Mouse (Mus musculus) intestine, embryonic 14.5 days (tissue): ENCODE data around the gene Fndc3c1. TPM values are rescaled to one million over a fixed set of nuclear protein-coding genes. Genes with fewer than 3 reads are reported as not detected.
"Not testable (repeated sequence)": the region's sequence is repeated elsewhere in the genome, so short reads cannot be mapped to it uniquely, and the experiment has no call there.

Source experiments
- ATAC-seq: fragments of 200-750 bp; cut with Nextera tagmentation; replicated peaks from 2 replicates; pipeline ENCODE4 v1.8.0; 2017; ENCODE audit warnings: low read depth, moderate number of reproducible peaks, moderate TSS enrichment, moderate library complexity; ENCODE audit not compliant: low FRiP score, low TSS enrichment
- DNase-seq: peaks from one replicate; pipeline ENCODE4 v3.0.0-alpha.2; 2018; ENCODE audit warnings: low spot score
- H3K27ac ChIP-seq: fragments of 300-500 bp; sonication (generic); 2 replicates; pipeline ENCODE4 v1.5.1; 2014; ENCODE audit warnings: low read depth, mild to moderate bottlenecking, control low read depth
- H3K27me3 ChIP-seq: fragments of 300-500 bp; sonication (generic); replicated peaks from 2 replicates; pipeline ENCODE4 v1.6.1; 2014; ENCODE audit warnings: low read length, control low read depth; ENCODE audit not compliant: control insufficient read depth, insufficient read depth
- H3K36me3 ChIP-seq: fragments of 300-500 bp; sonication (generic); 2 replicates; pipeline ENCODE4 v1.6.1; 2014; ENCODE audit warnings: low read length, control low read depth; ENCODE audit not compliant: control insufficient read depth, insufficient read depth
- H3K4me1 ChIP-seq: fragments of 300-500 bp; sonication (generic); replicated peaks from 2 replicates; pipeline ENCODE4 v1.6.1; 2014; ENCODE audit warnings: low read length, control low read depth, mixed read lengths; ENCODE audit not compliant: control insufficient read depth, insufficient read depth
- H3K4me2 ChIP-seq: fragments of 300-500 bp; sonication (generic); 2 replicates; pipeline ENCODE4 v1.6.1; 2014; ENCODE audit warnings: low read length
- H3K4me3 ChIP-seq: fragments of 300-500 bp; sonication (generic); 2 replicates; pipeline ENCODE4 v1.5.1; 2014; ENCODE audit warnings: low read depth, low read length, control low read depth, mixed read lengths
- H3K9ac ChIP-seq: fragments of 300-500 bp; sonication (generic); 2 replicates; pipeline ENCODE4 v1.6.1; 2014; ENCODE audit warnings: mild to moderate bottlenecking, low read length
- H3K9me3 ChIP-seq: fragments of 300-500 bp; sonication (generic); 2 replicates; pipeline ENCODE4 v1.6.1; 2016; ENCODE audit warnings: low read length, control low read depth; ENCODE audit not compliant: control insufficient read depth
- WGBS: fragments of 180-500 bp; shearing (Covaris S2); extraction: QIAGEN DNeasy Blood & Tissue Kit; methylation state at CpG from one replicate; pipeline ENCODE4 v1.1.7; 2014; 5-methylcytosine and 5-hydroxymethylcytosine counted together
- microRNA-seq: library from miRNA; unstranded; fragments of <30 nt; microRNA quantifications from one replicate; pipeline ENCODE4, GENCODE M21; 2016
- polyA plus RNA-seq: library from polyadenylated mRNA; unstranded; fragments of >200 nt; fragmentation: Nextera tagmentation; extraction: Ambion mirVana; gene quantifications from 2 replicates; pipeline ENCODE4 v1.2.1, GENCODE M21; 2014

The Fndc3c1 gene
- 10.2 and 12.2 TPM in 2 replicates for polyA plus RNA-seq

GRCm38 (mm10) chrX:106485101-106485651, at the start of gene Fndc3c1:
Gene Fndc3c1 (minus strand): TSS chrX:106485401.
- ATAC-seq (peak; percentile 95), DNase-seq (peak; percentile 72)
- 7% methylated on average over 24 of the region's 39 CpGs for WGBS
- peak within 1 kb of the TSS; percentile 34 for H3K9ac ChIP-seq
- peaks cover 15% of the 10 kb centered on the region; the same call in 1 of the 2 replicates for H3K27me3 ChIP-seq
- H3K4me2 ChIP-seq, result peak within 1 kb of the TSS; percentile 53
- H3K36me3 ChIP-seq, result no peaks in the 10 kb centered on the region
- H3K4me3 ChIP-seq, result peak within 1 kb of the TSS; percentile 40
- H3K9me3 ChIP-seq, result no peaks in the 10 kb centered on the region
- no peaks in the 10 kb centered on the region for H3K4me1 ChIP-seq
- peak within 1 kb of the TSS; percentile 34; the same call in 1 of the 2 replicates for H3K27ac ChIP-seq

DNA sequence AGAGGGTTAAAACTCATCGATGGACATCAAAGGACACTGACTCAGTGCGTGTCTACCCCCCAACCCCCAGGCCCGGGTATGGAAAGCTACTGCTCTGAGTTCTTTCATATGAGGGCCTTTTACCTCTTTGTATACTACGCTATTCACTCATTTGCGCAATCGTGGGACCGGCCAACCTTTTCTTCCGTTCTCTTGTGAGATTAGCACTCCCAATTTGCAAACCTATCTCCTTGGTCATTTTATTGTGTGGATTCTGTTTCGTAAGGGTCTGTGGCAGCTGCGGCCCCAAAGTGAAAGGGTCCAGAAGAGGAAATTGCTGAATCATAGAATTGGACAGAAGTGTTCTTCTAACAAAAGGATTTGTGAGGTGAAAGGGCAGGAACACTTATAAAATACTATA, 1.2 kb upstream of the Fndc3c1 start:
- Histone ChIP-seq H3K27ac (no peak overlapping the region), H3K9ac (no peak overlapping the region), H3K27me3 (peaks cover 15% of the 10 kb centered on the region; the same call in 1 of the 2 replicates), H3K9me3 (no peaks in the 10 kb centered on the region), H3K4me3 (no peak overlapping the region), H3K4me1 (no peaks in the 10 kb centered on the region), H3K36me3 (no peaks in the 10 kb centered on the region), H3K4me2 (no peak overlapping the region)
- 36% methylated on average over 10 of the region's 10 CpGs for WGBS
- ATAC-seq (no peak), DNase-seq (peak; percentile 50)

DNA sequence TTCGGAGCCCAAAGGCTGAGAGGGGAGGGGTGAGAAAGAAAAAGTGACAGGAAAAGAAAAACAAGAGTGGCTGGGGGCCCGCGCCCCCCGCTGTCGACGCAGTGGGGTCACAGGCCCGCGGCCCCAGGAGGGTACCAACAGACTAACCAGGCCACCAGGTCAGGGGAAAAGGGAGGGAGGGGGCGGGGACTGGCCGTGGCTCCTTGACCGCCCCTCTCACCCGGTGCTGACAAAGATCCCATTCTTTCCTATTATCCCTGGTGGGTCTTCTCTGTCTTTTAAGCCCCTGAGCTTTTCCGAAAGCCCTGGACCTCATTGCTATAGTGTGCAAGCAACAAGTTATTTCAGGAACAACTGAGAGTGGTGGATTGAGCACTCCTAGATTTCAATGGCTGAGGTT, 470 bp upstream of the Fndc3c1 start:
- 23% methylated on average over 5 of the region's 13 CpGs for WGBS
- Histone ChIP-seq H3K27me3 (peaks cover 15% of the 10 kb centered on the region; the same call in 1 of the 2 replicates), H3K9ac (peak overlapping the region; percentile 34; the same call in 1 of the 2 replicates), H3K9me3 (no peaks in the 10 kb centered on the region), H3K4me1 (no peaks in the 10 kb centered on the region), H3K27ac (peak overlapping the region; percentile 34; the same call in 1 of the 2 replicates), H3K36me3 (no peaks in the 10 kb centered on the region), H3K4me2 (peak overlapping the region; percentile 53), H3K4me3 (peak overlapping the region; percentile 40)
- ATAC-seq, result peak; percentile 74; the same call in 1 of the 2 replicates
- DNase-seq, result peak; percentile 50

GRCm38 (mm10) chrX:106479891-106480290, 5.3 kb downstream of the Fndc3c1 start:
- H3K27ac ChIP-seq, DNase-seq: not testable (repeated sequence)

DNA sequence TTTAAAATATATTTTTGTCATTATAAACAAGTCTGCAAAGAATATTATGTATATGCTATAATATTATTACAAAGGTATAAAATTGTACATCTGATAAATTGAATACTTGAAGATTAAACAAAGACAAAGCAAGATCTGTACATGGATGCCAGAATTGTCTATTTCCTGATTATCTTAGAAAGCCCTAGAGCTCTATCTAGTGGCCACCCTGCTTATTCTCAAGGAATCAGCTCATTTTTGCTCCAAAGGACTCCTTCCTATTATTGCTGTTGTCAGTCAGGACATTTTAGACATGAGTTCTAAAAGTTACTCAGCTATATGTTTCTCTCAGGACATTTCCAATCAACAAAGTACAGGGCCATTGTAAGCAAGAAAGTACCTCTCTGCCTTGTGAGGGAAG, 99.9 kb downstream of the Fndc3c1 start:
- Histone ChIP-seq H3K4me3 (no peak overlapping the region), H3K9ac (no peak overlapping the region), H3K9me3 (no peaks in the 10 kb centered on the region), H3K27me3 (no peaks in the 10 kb centered on the region), H3K27ac (no peak overlapping the region), H3K36me3 (no peaks in the 10 kb centered on the region), H3K4me1 (no peaks in the 10 kb centered on the region), H3K4me2 (no peak overlapping the region)
- DNase-seq (no peak), ATAC-seq (no peak)

More at GRCm38 (mm10) chrX:106479891-106480290, 5.3 kb downstream of the Fndc3c1 start:
- not testable (repeated sequence) for H3K4me1 ChIP-seq, H3K9ac ChIP-seq, ATAC-seq, H3K9me3 ChIP-seq, H3K4me2 ChIP-seq, H3K4me3 ChIP-seq, H3K27me3 ChIP-seq, H3K36me3 ChIP-seq
- WGBS, result 57% methylated on average over 2 of the region's 2 CpGs

DNA sequence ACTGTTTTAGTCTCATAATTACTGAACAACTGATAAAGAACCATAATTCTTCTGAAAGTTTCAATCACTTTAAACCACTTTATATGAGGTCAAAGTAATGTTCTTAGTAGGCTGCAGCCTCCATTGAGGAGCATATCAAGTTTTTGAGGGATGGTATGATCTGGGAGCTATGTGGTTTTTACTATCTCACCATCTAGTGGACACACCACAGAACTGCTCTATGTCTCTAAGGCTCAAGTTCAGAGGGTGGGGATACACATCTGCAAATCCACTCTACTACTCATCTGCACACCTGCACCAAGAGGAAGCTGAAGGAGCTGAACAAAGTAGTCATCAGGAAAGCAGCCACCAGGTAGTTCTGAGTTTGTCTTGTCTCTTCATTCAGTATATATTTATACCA, 104.6 kb downstream of the Fndc3c1 start:
- Histone ChIP-seq H3K27me3 (no peaks in the 10 kb centered on the region), H3K36me3 (no peaks in the 10 kb centered on the region), H3K9ac (no peak overlapping the region), H3K4me1 (no peaks in the 10 kb centered on the region), H3K9me3 (no peaks in the 10 kb centered on the region), H3K4me3 (no peak overlapping the region), H3K27ac (no peak overlapping the region), H3K4me2 (no peak overlapping the region)
- ATAC-seq, result no peak
- DNase-seq, result no peak

Small RNA genes within 50 kb of the gene (microRNA-seq; reads per million reads assigned to microRNA genes)
- not detected for gene Gm27428

Other genes with a start within 250 kb of the Fndc3c1 start
- not detected in 2 replicates for gene Fnd3c2, start 230.0 kb downstream of the Fndc3c1 start, polyA plus RNA-seq
- gene Gm5127, start 97.8 kb upstream of the Fndc3c1 start, polyA plus RNA-seq, result not detected in 2 replicates
- gene Cysltr1, start 118.3 kb upstream of the Fndc3c1 start, polyA plus RNA-seq, result 3.5 and 4.0 TPM in 2 replicates